Mouse (Mus musculus): ENCODE measurements around the gene Rassf4. TPM values are rescaled to one million over a fixed set of nuclear protein-coding genes. Genes with fewer than 3 reads are reported as not detected.

Rassf4 gene
- polyA plus RNA-seq, 1 experiment from 2014 or later, result 6.2 TPM

- no peak overlapping the region for H3K27ac ChIP-seq (ENCODE audit: low read length)
- H3K27me3 ChIP-seq (ENCODE audit: control insufficient read depth, insufficient read depth, low read length), result no peaks in the 10 kb centered on the region
- H3K9me3 ChIP-seq (replicated peaks; ENCODE audit: control insufficient read depth, low read length), result no peaks in the 10 kb centered on the region
- peaks cover 24% of the 10 kb centered on the region for H3K4me1 ChIP-seq (ENCODE audit: control insufficient read depth, insufficient read depth, low read length)
- no peak for ATAC-seq (replicated peaks; ENCODE audit: extremely low read depth, insufficient read depth, low FRiP score)
- no peak overlapping the region for H3K4me3 ChIP-seq (ENCODE audit: low read length)
- no peaks in the 10 kb centered on the region for H3K36me3 ChIP-seq (ENCODE audit: control insufficient read depth, insufficient read depth)
- 72% methylated on average over 6 of the region's 6 CpGs for WGBS
- no peak overlapping the region for H3K4me2 ChIP-seq (ENCODE audit: low read depth, low read length)
- no peak overlapping the region for H3K9ac ChIP-seq (ENCODE audit: low read length)
Observed at GRCm38 (mm10) chr6:116677321-116677720, 3.6 kb upstream of the Rassf4 start.

GRCm38 (mm10) chr6:116676355-116676913, 2.7 kb upstream of the Rassf4 start:
- Histone ChIP-seq H3K36me3 (ENCODE audit: control insufficient read depth, insufficient read depth) (no peaks in the 10 kb centered on the region), H3K9me3 (replicated peaks; ENCODE audit: control insufficient read depth, low read length) (no peaks in the 10 kb centered on the region), H3K27ac (ENCODE audit: low read length) (no peak overlapping the region), H3K4me3 (ENCODE audit: low read length) (no peak overlapping the region), H3K4me2 (ENCODE audit: low read depth, low read length) (no peak overlapping the region), H3K27me3 (ENCODE audit: control insufficient read depth, insufficient read depth, low read length) (no peaks in the 10 kb centered on the region), H3K4me1 (ENCODE audit: control insufficient read depth, insufficient read depth, low read length) (peaks cover 25% of the 10 kb centered on the region), H3K9ac (ENCODE audit: low read length) (no peak overlapping the region)
- 35% methylated on average over 10 of the region's 10 CpGs for WGBS
- ATAC-seq (replicated peaks; ENCODE audit: extremely low read depth, insufficient read depth, low FRiP score), result no peak

GRCm38 (mm10) chr6:116674283-116674886, 633 bp upstream of the Rassf4 start:
- Histone ChIP-seq H3K36me3 (ENCODE audit: control insufficient read depth, insufficient read depth) (no peaks in the 10 kb centered on the region), H3K27ac (ENCODE audit: low read length) (peak overlapping the region; percentile 47), H3K9ac (ENCODE audit: low read length) (peak overlapping the region; percentile 50), H3K4me2 (ENCODE audit: low read depth, low read length) (peak overlapping the region; percentile 72), H3K27me3 (ENCODE audit: control insufficient read depth, insufficient read depth, low read length) (no peaks in the 10 kb centered on the region), H3K4me3 (ENCODE audit: low read length) (peak overlapping the region; percentile 51), H3K4me1 (ENCODE audit: control insufficient read depth, insufficient read depth, low read length) (peaks cover 28% of the 10 kb centered on the region), H3K9me3 (replicated peaks; ENCODE audit: control insufficient read depth, low read length) (no peaks in the 10 kb centered on the region)
- WGBS, result 30% methylated on average over 16 of the region's 16 CpGs
- ATAC-seq (replicated peaks; ENCODE audit: extremely low read depth, insufficient read depth, low FRiP score), result no peak

GRCm38 (mm10) chr6:116672349-116672748, 1.4 kb downstream of the Rassf4 start:
- Histone ChIP-seq H3K4me2 (ENCODE audit: low read depth, low read length) (0 out of 2 replicates have a peak overlapping the region, but pooled peaks have one; percentile 20), H3K9ac (ENCODE audit: low read length) (no peak overlapping the region)
- 62% methylated on average over 5 of the region's 5 CpGs for WGBS

GRCm38 (mm10) chr6:116671768-116672167, 2.0 kb downstream of the Rassf4 start:
- Histone ChIP-seq H3K9ac (ENCODE audit: low read length) (no peak overlapping the region), H3K36me3 (ENCODE audit: control insufficient read depth, insufficient read depth) (no peaks in the 10 kb centered on the region), H3K27me3 (ENCODE audit: control insufficient read depth, insufficient read depth, low read length) (no peaks in the 10 kb centered on the region), H3K9me3 (replicated peaks; ENCODE audit: control insufficient read depth, low read length) (no peaks in the 10 kb centered on the region), H3K4me3 (ENCODE audit: low read length) (no peak overlapping the region), H3K27ac (ENCODE audit: low read length) (no peak overlapping the region), H3K4me1 (ENCODE audit: control insufficient read depth, insufficient read depth, low read length) (peaks cover 28% of the 10 kb centered on the region), H3K4me2 (ENCODE audit: low read depth, low read length) (no peak overlapping the region)
- WGBS, result 90% methylated on average over 4 of the region's 4 CpGs
- no peak for ATAC-seq (replicated peaks; ENCODE audit: extremely low read depth, insufficient read depth, low FRiP score)

More at GRCm38 (mm10) chr6:116672349-116672748, 1.4 kb downstream of the Rassf4 start:
- no peaks in the 10 kb centered on the region for H3K36me3 ChIP-seq (ENCODE audit: control insufficient read depth, insufficient read depth)
- peaks cover 28% of the 10 kb centered on the region for H3K4me1 ChIP-seq (ENCODE audit: control insufficient read depth, insufficient read depth, low read length)
- no peak for ATAC-seq (replicated peaks; ENCODE audit: extremely low read depth, insufficient read depth, low FRiP score)
- H3K4me3 ChIP-seq (ENCODE audit: low read length), result no peak overlapping the region
- no peak overlapping the region for H3K27ac ChIP-seq (ENCODE audit: low read length)
- no peaks in the 10 kb centered on the region for H3K9me3 ChIP-seq (replicated peaks; ENCODE audit: control insufficient read depth, low read length)
- H3K27me3 ChIP-seq (ENCODE audit: control insufficient read depth, insufficient read depth, low read length), result no peaks in the 10 kb centered on the region

- Histone ChIP-seq H3K9me3 (replicated peaks; ENCODE audit: control insufficient read depth, low read length) (no peaks in the 10 kb centered on the region), H3K9ac (ENCODE audit: low read length) (peak overlapping the region; percentile 8; the same call in 1 of the 2 replicates)
Observed at GRCm38 (mm10) chr6:116671031-116671430, 2.7 kb downstream of the Rassf4 start.

GRCm38 (mm10) chr6:116670144-116670543, 3.6 kb downstream of the Rassf4 start:
- H3K4me1 ChIP-seq (ENCODE audit: control insufficient read depth, insufficient read depth, low read length), result peaks cover 24% of the 10 kb centered on the region
- no peak overlapping the region for H3K4me3 ChIP-seq (ENCODE audit: low read length)
- no peaks in the 10 kb centered on the region for H3K36me3 ChIP-seq (ENCODE audit: control insufficient read depth, insufficient read depth)
- H3K27ac ChIP-seq (ENCODE audit: low read length), result no peak overlapping the region
- no peaks in the 10 kb centered on the region for H3K27me3 ChIP-seq (ENCODE audit: control insufficient read depth, insufficient read depth, low read length)
- 51% methylated on average over 6 of the region's 6 CpGs for WGBS
- H3K4me2 ChIP-seq (ENCODE audit: low read depth, low read length), result no peak overlapping the region
- ATAC-seq (replicated peaks; ENCODE audit: extremely low read depth, insufficient read depth, low FRiP score), result no peak
- H3K9ac ChIP-seq (ENCODE audit: low read length), result no peak overlapping the region
- H3K9me3 ChIP-seq (replicated peaks; ENCODE audit: control insufficient read depth, low read length), result no peaks in the 10 kb centered on the region

More at GRCm38 (mm10) chr6:116671031-116671430, 2.7 kb downstream of the Rassf4 start:
- Histone ChIP-seq H3K36me3 (ENCODE audit: control insufficient read depth, insufficient read depth) (no peaks in the 10 kb centered on the region), H3K4me2 (ENCODE audit: low read depth, low read length) (no peak overlapping the region), H3K27ac (ENCODE audit: low read length) (no peak overlapping the region), H3K4me1 (ENCODE audit: control insufficient read depth, insufficient read depth, low read length) (peaks cover 24% of the 10 kb centered on the region), H3K27me3 (ENCODE audit: control insufficient read depth, insufficient read depth, low read length) (no peaks in the 10 kb centered on the region), H3K4me3 (ENCODE audit: low read length) (no peak overlapping the region)
- ATAC-seq (replicated peaks; ENCODE audit: extremely low read depth, insufficient read depth, low FRiP score), result no peak
- WGBS, result 24% methylated on average over 5 of the region's 5 CpGs

- Histone ChIP-seq H3K27ac (ENCODE audit: low read length) (no peak overlapping the region), H3K27me3 (ENCODE audit: control insufficient read depth, insufficient read depth, low read length) (no peaks in the 10 kb centered on the region), H3K9me3 (replicated peaks; ENCODE audit: control insufficient read depth, low read length) (no peaks in the 10 kb centered on the region), H3K9ac (ENCODE audit: low read length) (no peak overlapping the region), H3K4me3 (ENCODE audit: low read length) (no peak overlapping the region), H3K4me2 (ENCODE audit: low read depth, low read length) (no peak overlapping the region), H3K4me1 (ENCODE audit: control insufficient read depth, insufficient read depth, low read length) (peaks cover 24% of the 10 kb centered on the region), H3K36me3 (ENCODE audit: control insufficient read depth, insufficient read depth) (no peaks in the 10 kb centered on the region)
- 51% methylated on average over 11 of the region's 11 CpGs for WGBS
- no peak for ATAC-seq (replicated peaks; ENCODE audit: extremely low read depth, insufficient read depth, low FRiP score)
Observed at GRCm38 (mm10) chr6:116668682-116669470, 4.9 kb downstream of the Rassf4 start.

GRCm38 (mm10) chr6:116667382-116667781, 6.4 kb downstream of the Rassf4 start:
- Histone ChIP-seq H3K4me1 (ENCODE audit: control insufficient read depth, insufficient read depth, low read length) (peaks cover 14% of the 10 kb centered on the region), H3K4me2 (ENCODE audit: low read depth, low read length) (no peak overlapping the region), H3K27me3 (ENCODE audit: control insufficient read depth, insufficient read depth, low read length) (no peaks in the 10 kb centered on the region), H3K27ac (ENCODE audit: low read length) (no peak overlapping the region), H3K9me3 (replicated peaks; ENCODE audit: control insufficient read depth, low read length) (no peaks in the 10 kb centered on the region), H3K4me3 (ENCODE audit: low read length) (no peak overlapping the region), H3K36me3 (ENCODE audit: control insufficient read depth, insufficient read depth) (no peaks in the 10 kb centered on the region), H3K9ac (ENCODE audit: low read length) (no peak overlapping the region)
- no peak for ATAC-seq (replicated peaks; ENCODE audit: extremely low read depth, insufficient read depth, low FRiP score)
- WGBS, result 74% methylated on average over 3 of the region's 3 CpGs
